Mouse (Mus musculus): ENCODE measurements around the gene Rap1gap2.

The Rap1gap2 gene

DNA sequence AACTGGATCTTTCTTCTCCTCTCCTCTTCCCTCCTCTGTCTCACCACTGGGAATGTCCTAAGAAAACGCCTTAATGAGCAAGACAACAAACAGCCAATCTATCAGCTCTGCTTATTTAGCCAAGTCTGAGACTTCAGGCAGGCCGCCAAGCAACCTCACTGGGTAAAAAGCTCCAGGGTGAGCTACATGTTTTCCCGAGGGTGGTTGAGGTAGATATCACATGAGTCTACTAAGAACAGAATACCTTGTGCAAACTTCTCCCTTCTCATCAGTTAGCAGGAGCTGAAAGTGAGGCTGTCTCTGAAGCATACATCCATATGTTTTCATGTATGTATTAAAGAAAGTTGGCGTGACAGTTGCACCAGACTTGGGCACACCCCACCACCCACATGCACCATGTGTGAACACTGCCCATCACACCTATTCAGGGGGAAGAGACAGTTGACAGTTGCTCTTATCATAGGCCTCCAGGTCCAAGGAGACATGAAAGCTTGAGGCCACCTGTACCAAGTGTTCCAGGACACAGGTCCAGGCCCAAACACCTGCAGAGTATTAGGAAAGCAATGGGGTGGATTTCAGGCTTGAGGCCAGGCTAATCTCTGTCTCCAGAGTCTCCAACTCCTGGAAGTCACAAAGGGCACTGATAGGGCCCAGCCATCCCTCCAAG is 35.8 kb downstream of the Rap1gap2 start:
- DNase-seq (ENCODE audit: low read depth, low spot score), result no peak

DNA sequence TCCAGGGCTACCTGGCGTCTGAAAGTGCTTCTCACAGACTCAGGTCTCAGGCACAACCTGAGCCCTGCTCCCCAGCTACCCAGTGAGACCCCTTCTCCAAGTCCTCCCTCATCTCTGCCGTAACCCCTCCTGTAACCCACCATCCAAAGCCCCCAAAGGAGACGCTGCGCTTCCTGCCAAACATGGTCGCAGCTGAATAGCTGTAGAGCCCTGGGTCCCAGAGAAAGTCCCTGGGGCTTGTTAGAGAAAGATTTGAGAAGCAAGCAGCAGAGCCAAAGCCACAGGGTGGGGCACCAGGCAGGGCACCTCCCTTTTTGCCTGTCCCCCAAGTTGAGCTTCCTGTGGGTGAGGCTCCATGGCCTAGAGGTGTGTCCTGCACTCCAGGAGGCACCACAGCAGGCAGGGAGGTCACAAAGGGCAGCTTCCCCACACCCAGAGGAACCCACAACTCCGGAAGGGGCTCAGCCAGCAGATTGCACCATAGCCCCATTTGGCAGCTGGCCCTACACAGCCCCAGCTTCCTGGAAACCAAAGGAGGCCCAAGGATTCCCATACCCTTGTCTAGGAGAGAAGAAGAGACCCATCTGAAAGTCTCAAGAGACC is 38.2 kb downstream of the Rap1gap2 start:
- no peak for DNase-seq (ENCODE audit: low read depth, low spot score)

DNA sequence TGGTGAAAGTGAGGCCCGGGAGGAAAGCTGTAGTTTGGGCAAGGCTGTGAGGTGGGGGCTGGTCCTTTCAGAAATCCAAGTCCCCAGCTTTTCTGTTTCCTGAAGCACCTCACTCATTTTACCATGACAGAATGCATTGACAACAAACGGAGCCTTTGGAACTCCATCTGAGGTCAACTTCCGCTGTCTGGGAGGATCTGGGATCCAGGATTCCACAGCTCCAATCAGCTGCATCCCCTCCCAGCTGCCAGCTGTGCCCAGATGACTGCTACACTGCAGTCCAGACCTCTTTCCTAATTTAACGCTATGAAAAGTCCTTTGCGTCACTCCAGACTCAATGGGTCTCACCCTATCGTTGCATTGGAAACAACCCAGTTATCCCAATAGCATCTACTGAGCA is 41.0 kb downstream of the Rap1gap2 start:
- no peak for DNase-seq (ENCODE audit: low read depth, low spot score)

DNA sequence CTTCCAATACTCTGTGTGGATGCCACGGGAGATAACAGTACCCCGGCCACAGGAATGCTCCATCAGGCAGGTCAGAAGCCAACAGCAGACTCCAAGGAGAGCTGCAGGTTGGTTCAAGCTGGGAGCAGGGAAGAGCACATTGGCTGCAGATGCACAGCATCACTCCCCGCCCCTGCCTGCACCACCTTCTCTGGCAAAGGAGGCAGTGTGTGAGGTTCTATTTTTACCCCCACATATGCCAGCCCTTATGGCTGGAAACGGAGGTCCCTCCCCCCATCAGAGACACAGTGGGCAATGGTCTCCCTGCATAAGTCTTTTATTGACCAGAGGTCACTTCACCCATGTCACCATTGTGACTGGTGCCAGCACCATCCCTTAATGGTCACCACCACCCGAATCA is 42.3 kb downstream of the Rap1gap2 start:
- no peak for DNase-seq (ENCODE audit: low read depth, low spot score)

DNA sequence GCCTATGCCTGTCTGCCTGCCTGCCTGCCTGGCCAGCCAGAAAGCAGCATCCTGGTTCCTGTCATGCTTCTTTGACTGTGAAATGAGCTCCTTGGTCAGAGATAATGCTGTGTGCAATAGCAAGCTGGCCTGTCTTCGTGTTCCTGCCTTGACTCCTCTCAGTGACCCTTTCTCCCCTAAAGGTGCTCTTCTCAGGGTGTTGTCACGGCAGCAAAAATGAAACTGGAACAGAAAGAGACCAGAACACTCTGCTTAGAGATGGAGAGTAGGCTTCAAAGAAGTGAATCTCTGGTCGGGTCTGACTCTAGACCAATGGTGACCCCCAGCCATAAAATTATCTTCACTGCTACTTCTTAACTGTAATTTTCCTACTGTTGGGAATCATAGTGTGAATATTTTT is 42.7 kb downstream of the Rap1gap2 start:
- no peak for DNase-seq (ENCODE audit: low read depth, low spot score)

DNA sequence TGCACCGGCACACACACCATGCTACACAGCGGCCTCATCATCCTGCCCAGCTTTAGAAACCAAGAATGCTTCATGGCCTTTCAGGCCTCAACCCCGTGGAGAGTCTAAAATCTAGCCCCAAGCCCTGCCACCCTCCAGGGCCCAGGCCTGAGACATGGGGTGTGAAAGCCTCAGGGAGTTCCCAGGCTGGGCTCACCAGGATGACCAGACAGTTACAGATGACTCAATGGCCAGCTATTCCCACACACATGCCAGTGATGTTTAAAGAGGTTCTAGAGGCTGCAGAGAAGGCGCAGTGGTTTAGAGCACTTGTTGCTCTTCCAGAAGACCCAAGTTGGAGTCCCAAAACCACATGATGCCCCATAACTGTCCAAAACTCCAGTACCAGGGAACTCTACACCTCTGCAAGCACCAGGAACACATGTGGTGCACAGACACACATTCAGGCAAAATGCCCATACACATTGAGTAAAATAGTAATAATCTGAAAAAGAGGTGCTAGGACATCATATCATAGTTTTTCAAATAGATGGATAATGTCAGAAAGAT is 44.3 kb downstream of the Rap1gap2 start:
- no peak for DNase-seq (ENCODE audit: low read depth, low spot score)

DNA sequence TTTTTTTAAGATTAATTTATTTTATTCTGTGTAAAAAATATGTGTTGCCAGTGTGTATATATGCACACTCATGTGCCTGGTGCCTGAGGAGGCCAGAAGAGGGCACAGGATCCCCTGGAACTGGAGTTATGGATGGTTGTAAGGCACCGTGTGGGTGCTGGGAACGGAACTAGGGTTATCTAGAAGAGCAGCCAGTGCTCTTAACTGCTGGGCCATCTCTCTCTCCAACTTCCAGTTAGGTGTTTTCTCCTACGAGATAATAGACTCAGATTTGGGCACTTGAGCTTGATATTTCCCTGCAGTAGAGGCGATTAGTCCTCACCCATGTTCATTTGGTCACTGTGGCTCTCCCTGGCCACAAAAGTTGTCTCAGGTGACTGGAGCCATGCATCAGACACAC is 49.3 kb downstream of the Rap1gap2 start:
- DNase-seq (ENCODE audit: low read depth, low spot score), result no peak

DNA sequence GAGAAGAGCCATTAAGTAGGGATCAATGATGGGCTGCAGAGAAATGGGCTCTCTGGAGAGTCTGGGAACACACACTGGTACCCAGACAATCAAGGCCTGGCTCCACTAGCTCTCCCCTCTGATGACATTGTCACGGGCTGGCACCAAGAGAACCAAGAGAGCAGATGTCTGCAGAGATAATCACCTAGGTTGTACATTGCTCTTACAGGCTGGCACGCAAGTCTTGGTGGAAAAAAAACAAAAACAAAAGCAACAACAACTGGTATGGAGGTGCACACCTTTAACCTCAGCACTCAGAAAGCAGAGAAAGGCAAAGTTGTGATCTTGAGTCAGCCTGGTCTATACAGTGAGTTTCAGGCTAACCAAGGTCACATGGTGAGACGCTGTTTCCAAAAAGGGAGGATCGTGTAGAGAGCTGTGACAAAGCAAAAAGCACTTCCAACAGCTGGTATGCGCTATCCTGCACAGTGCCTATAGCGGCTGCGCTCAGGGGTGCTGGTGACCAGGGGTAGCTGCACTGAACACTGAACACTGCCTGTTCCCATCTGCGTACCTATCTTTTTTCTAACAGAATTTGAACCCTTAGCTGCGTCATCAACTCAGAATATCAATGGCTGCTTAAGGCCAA is 50.0 kb downstream of the Rap1gap2 start:
- DNase-seq (ENCODE audit: low read depth, low spot score), result no peak

DNA sequence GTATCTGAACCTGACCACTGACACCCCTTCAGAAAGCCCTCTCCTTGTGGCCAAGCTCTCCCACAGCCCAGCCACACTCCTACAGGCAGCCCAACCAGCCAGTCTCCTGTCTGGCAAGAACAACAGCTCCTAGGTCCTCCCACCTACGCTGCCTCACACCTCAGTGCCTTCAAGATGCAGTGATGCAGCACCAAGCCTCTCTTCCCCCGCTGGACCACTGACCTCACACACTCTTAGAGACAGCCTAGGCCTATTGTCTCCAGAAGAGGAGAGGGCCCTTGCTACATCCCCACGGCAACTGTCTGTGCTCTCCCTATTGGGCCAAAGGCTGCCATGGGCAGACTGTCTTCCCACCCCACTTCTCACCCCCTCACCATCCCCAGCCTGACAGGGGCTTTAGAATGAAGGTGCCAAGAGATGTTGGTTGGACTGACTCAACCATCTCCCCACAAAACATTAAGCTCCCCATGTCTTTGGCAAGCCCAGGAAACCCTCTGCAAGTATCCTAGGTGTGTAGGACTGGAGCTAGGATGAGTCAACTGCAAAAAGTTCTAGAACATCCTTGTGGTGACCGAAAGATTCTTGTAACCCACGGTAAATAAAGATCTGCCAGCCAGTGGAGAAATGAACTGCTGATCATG is 50.8 kb downstream of the Rap1gap2 start:
- no peak for DNase-seq (ENCODE audit: low read depth, low spot score)

DNA sequence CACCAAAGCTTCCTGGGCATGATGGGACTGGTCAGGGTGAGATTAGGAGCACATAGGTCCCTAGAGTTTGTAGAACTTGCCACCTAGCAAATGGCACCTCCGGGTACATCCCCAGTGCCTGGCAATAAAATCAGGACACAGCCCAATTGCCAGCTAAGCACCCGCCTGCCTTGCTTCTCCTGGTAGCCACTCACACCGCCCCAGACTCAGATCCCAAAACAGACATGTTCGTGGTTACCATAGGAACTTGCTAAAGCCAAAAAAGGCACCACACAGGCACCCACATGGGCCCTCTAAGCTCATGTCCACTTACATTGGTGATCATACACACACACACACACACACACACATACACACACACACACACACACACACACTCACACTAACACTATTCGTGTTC is 51.8 kb downstream of the Rap1gap2 start:
- no peak for DNase-seq (ENCODE audit: low read depth, low spot score)

DNA sequence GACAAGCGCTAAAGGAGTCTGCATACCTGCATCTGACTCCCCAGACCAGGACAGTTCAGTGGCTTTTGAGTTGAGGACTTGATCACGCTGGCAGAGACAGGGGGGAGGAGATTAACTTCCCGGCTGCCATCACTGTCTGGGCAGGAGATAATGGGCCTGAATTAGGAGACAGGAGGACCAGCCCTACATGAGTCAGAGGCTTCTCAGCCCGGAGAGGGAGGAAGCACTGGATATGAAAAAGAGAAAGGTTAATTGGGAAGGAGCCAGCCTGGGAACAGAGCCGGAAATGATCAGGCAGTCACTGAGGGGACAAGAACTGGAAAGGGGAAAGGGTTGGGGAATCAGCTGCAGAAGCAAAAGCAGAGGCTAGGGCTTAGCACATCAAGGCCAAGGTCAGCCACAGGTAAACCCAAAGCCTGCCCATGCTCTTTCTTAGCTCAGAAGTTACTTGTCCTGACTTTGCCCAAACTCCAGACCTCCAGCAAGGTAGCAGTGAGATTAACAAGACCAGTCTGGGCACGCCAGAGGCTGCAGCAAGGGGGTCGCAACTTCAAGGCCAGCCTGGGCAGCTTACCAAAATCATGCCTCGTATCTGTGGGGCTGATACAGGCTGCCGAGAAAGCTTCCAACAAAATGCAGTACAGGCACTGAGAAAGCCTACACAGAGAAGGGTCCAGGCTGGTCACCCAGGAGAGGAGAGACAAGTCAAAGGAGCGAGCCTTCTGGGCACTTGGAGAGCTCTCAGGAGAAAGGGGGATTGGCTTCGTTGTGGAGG is 53.1 kb downstream of the Rap1gap2 start:
- no peak for DNase-seq (ENCODE audit: low read depth, low spot score)

DNA sequence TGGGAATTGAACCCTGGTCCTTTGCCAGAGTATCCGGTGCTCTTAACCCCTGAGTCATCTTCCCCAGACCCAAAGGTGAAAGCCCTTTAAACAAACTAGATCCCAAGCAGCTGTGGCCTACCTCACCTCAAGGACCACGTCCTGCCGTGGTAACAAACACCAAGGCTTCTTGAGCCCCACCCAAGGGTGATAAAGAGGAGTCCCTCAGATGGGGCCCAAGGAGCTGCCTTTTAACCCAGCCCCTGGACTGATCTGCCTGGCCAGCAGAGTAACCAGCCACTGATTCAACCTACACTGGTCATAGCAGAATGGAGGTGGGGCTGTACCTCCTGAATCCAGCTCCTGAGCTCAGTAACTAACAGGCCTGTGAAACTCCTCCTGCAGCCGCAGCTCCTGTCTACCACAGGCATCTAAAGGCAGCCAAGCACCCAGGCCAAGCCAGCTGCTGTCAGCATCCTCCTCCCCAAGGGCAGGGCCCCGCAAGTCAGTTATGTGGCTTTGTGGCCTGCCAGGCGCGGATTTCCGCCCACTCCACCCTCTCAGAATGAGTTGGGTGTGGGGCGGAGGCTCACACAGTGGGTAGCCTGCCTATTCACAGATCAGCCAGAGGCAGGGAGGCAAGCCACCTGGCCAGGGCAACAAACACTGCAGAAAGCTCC is 54.9 kb downstream of the Rap1gap2 start:
- DNase-seq (ENCODE audit: low read depth, low spot score), result no peak

DNA sequence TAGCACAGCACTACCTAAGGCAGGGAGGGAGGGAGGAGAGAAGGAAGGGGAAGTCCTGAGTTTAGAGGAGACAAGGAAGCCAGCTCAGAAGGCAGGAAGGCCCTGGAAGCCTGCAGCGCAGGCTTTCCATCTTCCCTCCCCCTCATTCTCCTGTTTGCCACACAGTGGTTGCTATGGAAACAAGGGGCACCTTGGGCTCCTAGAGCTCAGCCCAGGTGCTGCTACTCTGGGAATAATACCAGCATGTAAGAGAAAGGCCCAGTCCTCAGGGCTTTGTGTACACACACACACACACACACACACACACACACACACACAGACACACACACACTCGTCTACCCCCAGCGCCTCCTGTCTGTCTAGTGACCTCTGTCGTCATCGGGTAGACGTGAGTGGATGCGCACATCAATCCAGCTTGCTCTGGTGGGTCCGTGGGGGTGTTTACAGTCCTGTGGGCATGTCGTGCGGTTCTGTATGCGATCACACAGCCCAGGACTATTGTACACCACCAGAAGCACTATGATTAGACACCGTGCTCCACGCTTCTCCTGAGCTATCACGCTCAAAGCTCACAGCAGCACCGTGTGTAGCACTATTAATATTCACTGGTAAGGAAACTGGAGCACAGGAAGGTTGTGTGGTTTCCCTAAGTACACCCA is 55.9 kb downstream of the Rap1gap2 start:
- DNase-seq (ENCODE audit: low read depth, low spot score), result peak; percentile 58

DNA sequence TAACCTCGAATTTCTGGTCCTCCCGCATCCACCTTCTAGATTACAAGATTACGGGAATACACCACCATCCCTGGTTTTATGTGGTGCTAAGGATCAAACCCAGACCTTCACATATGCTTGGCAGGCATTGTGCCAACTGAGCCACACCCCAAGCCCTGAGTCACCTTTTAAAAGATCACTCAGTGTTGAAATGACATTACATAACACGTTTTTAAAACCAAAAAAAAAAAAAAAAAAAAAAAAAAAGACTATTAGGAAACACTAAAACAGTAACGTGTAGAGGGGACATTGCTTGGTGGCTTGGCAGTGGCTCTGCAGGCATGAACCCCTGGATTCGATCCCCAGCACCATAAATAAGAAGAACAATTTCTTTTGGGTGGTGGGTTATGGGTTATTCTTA is 59.1 kb downstream of the Rap1gap2 start:
- no peak for DNase-seq (ENCODE audit: low read depth, low spot score)

DNA sequence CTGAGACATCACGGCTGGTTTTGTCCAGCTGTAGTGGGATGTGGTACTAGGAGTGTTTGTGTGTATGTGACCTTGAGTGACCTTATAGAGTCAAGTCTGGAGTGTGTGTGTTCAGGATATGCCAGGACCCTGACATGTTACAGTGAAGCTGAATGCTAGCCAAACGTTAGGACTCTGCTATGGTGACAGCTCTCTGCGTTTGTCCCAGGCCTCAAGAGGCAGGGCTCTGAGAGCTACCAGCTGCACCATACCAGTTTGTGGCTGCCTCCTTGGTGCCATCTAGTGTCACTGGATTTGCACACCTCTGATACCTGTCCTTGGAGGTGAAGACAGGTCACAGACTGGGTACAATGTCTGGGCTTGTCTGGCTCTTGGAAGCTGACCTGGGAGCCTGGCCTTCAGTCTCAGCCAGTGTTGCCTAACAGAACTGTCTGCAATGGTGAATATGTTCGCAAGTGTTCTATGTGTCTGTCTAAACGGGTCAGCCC is 60.1 kb downstream of the Rap1gap2 start:
- DNase-seq (ENCODE audit: low read depth, low spot score), result no peak

DNA sequence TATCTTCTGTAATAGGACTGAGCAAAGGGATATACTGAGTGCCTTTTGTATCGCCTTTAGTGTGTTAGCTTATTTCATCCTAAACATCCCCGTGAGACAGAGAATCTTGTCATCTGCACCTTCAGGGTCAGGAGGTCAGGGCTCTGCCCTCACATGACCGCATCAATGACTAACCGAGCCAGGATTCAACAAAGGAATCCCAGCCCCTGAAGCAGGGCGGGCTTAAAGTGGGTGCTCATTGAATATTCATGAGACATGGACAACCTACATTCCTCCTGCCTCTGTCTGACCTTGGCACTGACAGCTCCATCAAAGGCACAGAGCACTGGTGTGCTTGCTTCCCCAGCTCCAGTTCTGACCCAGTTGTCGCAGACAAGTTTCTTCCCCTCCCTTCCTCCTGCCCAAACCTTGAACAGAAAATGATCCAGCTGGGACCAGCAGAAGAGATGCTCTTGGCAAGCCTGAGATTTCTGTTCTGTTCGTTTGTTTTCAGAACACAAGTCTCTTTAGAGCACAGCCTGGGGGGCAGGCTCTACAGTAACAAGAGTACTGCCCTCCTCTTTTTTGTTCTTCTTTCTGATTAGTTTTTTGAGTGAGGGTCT is 61.8 kb downstream of the Rap1gap2 start:
- DNase-seq (ENCODE audit: low read depth, low spot score), result peak; percentile 54

DNA sequence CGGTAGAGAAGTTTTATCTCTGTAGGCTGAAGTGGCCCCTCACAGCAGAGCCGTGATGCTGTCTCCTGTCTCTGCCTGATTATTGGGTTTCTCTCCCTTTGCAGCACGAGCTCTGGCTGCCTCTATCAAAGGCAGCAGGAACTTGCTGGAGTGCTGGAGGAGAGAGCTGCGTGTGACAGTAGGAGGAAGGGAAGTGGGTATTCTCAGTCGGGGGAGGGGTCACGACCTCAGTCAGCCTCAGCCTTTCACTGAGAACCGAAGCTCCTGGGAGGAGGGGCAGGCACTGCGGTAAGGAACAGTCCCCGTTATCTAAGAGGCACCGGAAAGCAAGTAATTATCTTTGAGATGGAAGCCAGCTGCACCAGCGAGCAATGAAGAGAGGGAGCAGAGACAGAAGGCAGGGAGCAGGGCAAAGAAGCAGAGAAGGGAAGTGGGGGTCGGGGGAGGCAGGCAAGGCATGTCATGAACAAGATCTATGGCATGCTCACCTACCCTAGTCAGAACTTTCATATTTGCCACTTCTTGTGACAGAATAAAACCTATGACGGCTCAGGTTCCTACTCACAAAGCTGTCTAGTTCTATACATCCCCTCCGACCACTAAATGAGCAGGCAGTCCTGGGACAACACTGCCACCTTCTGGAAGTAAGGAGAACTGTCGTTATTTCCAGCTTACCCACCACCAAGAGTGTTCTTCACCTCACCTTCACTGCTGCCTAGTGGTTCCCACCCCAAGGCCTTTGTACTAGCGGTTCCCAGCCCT is 63.6 kb downstream of the Rap1gap2 start:
- peak; percentile 86 for DNase-seq (ENCODE audit: low read depth, low spot score)

DNA sequence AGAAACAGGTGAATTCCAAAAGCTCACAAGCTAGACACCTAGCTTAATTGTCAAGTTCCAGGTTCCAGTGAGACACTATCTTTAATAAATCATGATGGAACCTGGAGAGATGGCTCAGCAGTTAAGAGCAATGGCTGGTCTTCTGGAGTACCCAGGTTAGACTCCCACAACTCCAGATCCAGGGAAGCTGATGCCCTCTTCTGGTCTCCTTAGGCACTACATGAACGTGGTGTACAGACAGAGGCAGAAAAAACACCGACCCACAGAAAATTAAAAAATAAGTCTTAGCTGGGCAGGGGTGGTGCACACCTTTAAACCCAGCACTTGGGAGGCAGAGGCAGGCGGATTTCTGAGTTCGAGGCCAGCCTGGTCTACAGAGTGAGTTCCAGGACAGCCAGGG is 64.5 kb downstream of the Rap1gap2 start:
- peak; percentile 69 for DNase-seq (ENCODE audit: low read depth, low spot score)

DNA sequence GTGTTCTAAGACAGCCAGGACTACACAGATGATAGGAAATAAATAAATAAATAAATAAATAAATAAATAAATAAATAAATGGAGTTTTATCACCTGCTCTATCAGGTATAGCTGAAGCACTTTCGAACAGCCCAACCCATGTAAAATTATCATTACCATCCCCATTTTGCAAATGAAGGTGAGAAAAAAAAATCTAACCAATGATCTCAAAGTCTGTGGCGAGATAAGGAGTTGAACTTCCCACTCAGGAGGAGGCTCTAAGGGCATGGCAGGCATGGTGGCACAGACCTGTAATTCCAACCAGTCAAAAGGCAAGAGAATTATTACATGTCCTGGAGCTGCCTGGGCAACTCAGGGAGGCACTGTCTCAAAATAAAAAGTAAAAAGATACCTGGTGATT is 65.2 kb downstream of the Rap1gap2 start:
- DNase-seq (ENCODE audit: low read depth, low spot score), result no peak

Data from mesoderm, embryonic 11.5 days (tissue).